Mouse (Mus musculus): ENCODE results near the gene Hsp90ab1. TPM values are rescaled to one million over a fixed set of nuclear protein-coding genes. Genes with fewer than 3 reads are reported as not detected.

Gene Hsp90ab1
- polyA plus RNA-seq, 2 experiments: 951 to 1,382 TPM

- no peaks in the 10 kb centered on the region for H3K9me3 ChIP-seq (ENCODE audit: control insufficient read depth, low read length)
- no peaks in the 10 kb centered on the region for H3K27me3 ChIP-seq (ENCODE audit: control insufficient read depth, insufficient read depth, low read length)
- H3K36me3 ChIP-seq (ENCODE audit: control insufficient read depth, insufficient read depth, low read length): no peaks in the 10 kb centered on the region
- peaks cover 9% of the 10 kb centered on the region for H3K4me1 ChIP-seq (ENCODE audit: control insufficient read depth, insufficient read depth, low read length)
- DNase-seq (ENCODE audit: low spot score) (no peak), ATAC-seq (ENCODE audit: low FRiP score, low read depth) (no peak)
- H3K9ac ChIP-seq (ENCODE audit: low read depth, low read length, severe bottlenecking): no peak overlapping the region
- TF ChIP-seq POLR2A (IDR thresholded peaks at IDR 0.05; ENCODE audit: borderline replicate concordance, extremely low read depth, insufficient read depth, insufficient read length): no peak
- no peak overlapping the region for H3K4me2 ChIP-seq (replicated peaks; ENCODE audit: low read depth, low read length, severe bottlenecking)
- H3K27ac ChIP-seq (replicated peaks; ENCODE audit: low read depth, low read length): no peak overlapping the region
- H3K4me3 ChIP-seq (replicated peaks; ENCODE audit: low read length): no peak overlapping the region
- 79% methylated on average over 7 of the region's 7 CpGs for WGBS
These were observed 5.8 kb upstream of the Hsp90ab1 start for GRCm38 (mm10) chr17:45578843-45579242.

GRCm38 (mm10) chr17:45578242-45578641, 5.2 kb upstream of the Hsp90ab1 start:
- H3K27ac ChIP-seq (replicated peaks; ENCODE audit: low read depth, low read length): no peak overlapping the region
- H3K9me3 ChIP-seq (ENCODE audit: control insufficient read depth, low read length): no peaks in the 10 kb centered on the region
- TF ChIP-seq POLR2A (IDR thresholded peaks at IDR 0.05; ENCODE audit: borderline replicate concordance, extremely low read depth, insufficient read depth, insufficient read length): no peak
- ATAC-seq (ENCODE audit: low FRiP score, low read depth) (no peak), DNase-seq (ENCODE audit: low spot score) (no peak)
- H3K9ac ChIP-seq (ENCODE audit: low read depth, low read length, severe bottlenecking): no peak overlapping the region
- peaks cover 9% of the 10 kb centered on the region for H3K4me1 ChIP-seq (ENCODE audit: control insufficient read depth, insufficient read depth, low read length)
- 61% methylated on average over 5 of the region's 5 CpGs for WGBS
- no peaks in the 10 kb centered on the region for H3K36me3 ChIP-seq (ENCODE audit: control insufficient read depth, insufficient read depth, low read length)
- no peaks in the 10 kb centered on the region for H3K27me3 ChIP-seq (ENCODE audit: control insufficient read depth, insufficient read depth, low read length)
- H3K4me2 ChIP-seq (replicated peaks; ENCODE audit: low read depth, low read length, severe bottlenecking): no peak overlapping the region
- no peak overlapping the region for H3K4me3 ChIP-seq (replicated peaks; ENCODE audit: low read length)

- peaks cover 10% of the 10 kb centered on the region for H3K4me1 ChIP-seq (ENCODE audit: control insufficient read depth, insufficient read depth, low read length)
- no peaks in the 10 kb centered on the region for H3K27me3 ChIP-seq (ENCODE audit: control insufficient read depth, insufficient read depth, low read length)
- no peak overlapping the region for H3K27ac ChIP-seq (replicated peaks; ENCODE audit: low read depth, low read length)
- H3K36me3 ChIP-seq (ENCODE audit: control insufficient read depth, insufficient read depth, low read length): peaks cover 20% of the 10 kb centered on the region
- TF ChIP-seq POLR2A (IDR thresholded peaks at IDR 0.05; ENCODE audit: borderline replicate concordance, extremely low read depth, insufficient read depth, insufficient read length): no peak
- H3K9ac ChIP-seq (ENCODE audit: low read depth, low read length, severe bottlenecking): no peak overlapping the region
- no peaks in the 10 kb centered on the region for H3K9me3 ChIP-seq (ENCODE audit: control insufficient read depth, low read length)
- no peak overlapping the region for H3K4me2 ChIP-seq (replicated peaks; ENCODE audit: low read depth, low read length, severe bottlenecking)
- 88% methylated on average over 8 of the region's 8 CpGs for WGBS
- ATAC-seq (ENCODE audit: low FRiP score, low read depth) (no peak), DNase-seq (ENCODE audit: low spot score) (no peak)
- no peak overlapping the region for H3K4me3 ChIP-seq (replicated peaks; ENCODE audit: low read length)
These were observed 2.2 kb upstream of the Hsp90ab1 start for GRCm38 (mm10) chr17:45575123-45575897.

- TF ChIP-seq POLR2A (IDR thresholded peaks at IDR 0.05; ENCODE audit: borderline replicate concordance, extremely low read depth, insufficient read depth, insufficient read length): 0 out of 2 replicates have a peak, but pooled peaks have one; percentile 59
- peak overlapping the region; percentile 73 for H3K4me2 ChIP-seq (replicated peaks; ENCODE audit: low read depth, low read length, severe bottlenecking)
- WGBS: 4% methylated on average over 17 of the region's 17 CpGs
- ATAC-seq (ENCODE audit: low FRiP score, low read depth): peak; percentile 28; the same call in 1 of the 2 replicates
- peaks cover 30% of the 10 kb centered on the region for H3K36me3 ChIP-seq (ENCODE audit: control insufficient read depth, insufficient read depth, low read length)
- peak; percentile 71 for DNase-seq (ENCODE audit: low spot score)
- H3K4me1 ChIP-seq (ENCODE audit: control insufficient read depth, insufficient read depth, low read length): peaks cover 10% of the 10 kb centered on the region
- no peaks in the 10 kb centered on the region for H3K27me3 ChIP-seq (ENCODE audit: control insufficient read depth, insufficient read depth, low read length)
- H3K9me3 ChIP-seq (ENCODE audit: control insufficient read depth, low read length): no peaks in the 10 kb centered on the region
- H3K9ac ChIP-seq (ENCODE audit: low read depth, low read length, severe bottlenecking): peak overlapping the region; percentile 98
- peak overlapping the region; percentile 96 for H3K4me3 ChIP-seq (replicated peaks; ENCODE audit: low read length)
- H3K27ac ChIP-seq (replicated peaks; ENCODE audit: low read depth, low read length): peak overlapping the region; percentile 97
These were observed 1.2 kb upstream of the Hsp90ab1 start for GRCm38 (mm10) chr17:45574129-45574761.

- no peak for TF ChIP-seq POLR2A (IDR thresholded peaks at IDR 0.05; ENCODE audit: borderline replicate concordance, extremely low read depth, insufficient read depth, insufficient read length)
- no peaks in the 10 kb centered on the region for H3K9me3 ChIP-seq (ENCODE audit: control insufficient read depth, low read length)
- WGBS: 0% methylated on average over 18 of the region's 18 CpGs
- ATAC-seq (ENCODE audit: low FRiP score, low read depth): peak; percentile 79
- H3K4me3 ChIP-seq (replicated peaks; ENCODE audit: low read length): peak overlapping the region; percentile 96
- peaks cover 10% of the 10 kb centered on the region for H3K4me1 ChIP-seq (ENCODE audit: control insufficient read depth, insufficient read depth, low read length)
- DNase-seq (ENCODE audit: low spot score): peak; percentile 98
- H3K27me3 ChIP-seq (ENCODE audit: control insufficient read depth, insufficient read depth, low read length): no peaks in the 10 kb centered on the region
- peak overlapping the region; percentile 97 for H3K27ac ChIP-seq (replicated peaks; ENCODE audit: low read depth, low read length)
- peaks cover 35% of the 10 kb centered on the region for H3K36me3 ChIP-seq (ENCODE audit: control insufficient read depth, insufficient read depth, low read length)
- H3K9ac ChIP-seq (ENCODE audit: low read depth, low read length, severe bottlenecking): peak overlapping the region; percentile 98
- H3K4me2 ChIP-seq (replicated peaks; ENCODE audit: low read depth, low read length, severe bottlenecking): peak overlapping the region; percentile 73
These were observed 681 bp upstream of the Hsp90ab1 start for GRCm38 (mm10) chr17:45573780-45574123.

Measured in limb, embryonic 14.5 days (tissue).